Mouse (Mus musculus): Measurements from ENCODE around the gene Kalrn.

- TF ChIP-seq GATA1 (IDR thresholded peaks at IDR 0.05; ENCODE audit: low read length) = no peak
- TF ChIP-seq TAL1 (IDR thresholded peaks at IDR 0.05; ENCODE audit: low read length) = no peak
Observed at GRCm38 (mm10) chr16:34372103-34372741, 201.1 kb downstream of the Kalrn start.
